Mouse (Mus musculus): ENCODE measurements around the gene Irf2bp1. TPM values are rescaled to one million over a fixed set of nuclear protein-coding genes. Genes with fewer than 3 reads are reported as not detected.
A peak's percentile ranks its signal among the peaks of the same experiment; 100 is the strongest.

The Irf2bp1 gene
- polyA plus RNA-seq, 1 experiment from 2014 or later: 23.5 TPM

GRCm38 (mm10) chr7:19044616-19045015, 40.8 kb downstream of the Irf2bp1 start:
- H3K36me3 ChIP-seq: peaks cover 98% of the 10 kb centered on the region
- no peaks in the 10 kb centered on the region for H3K27me3 ChIP-seq
- no peaks in the 10 kb centered on the region for H3K9me3 ChIP-seq
- no peak overlapping the region for H3K9ac ChIP-seq
- no peak overlapping the region for H3K27ac ChIP-seq
- no peak overlapping the region for H3K4me3 ChIP-seq
- ATAC-seq (ENCODE audit: borderline replicate concordance, extremely low read depth, low FRiP score, low TSS enrichment): no peak
- H3K4me1 ChIP-seq: no peaks in the 10 kb centered on the region
- WGBS: 90% methylated on average over 6 of the region's 6 CpGs
- no peak overlapping the region for H3K4me2 ChIP-seq

GRCm38 (mm10) chr7:19046286-19047069, 42.6 kb downstream of the Irf2bp1 start:
- Histone ChIP-seq H3K27me3 (no peaks in the 10 kb centered on the region), H3K9me3 (no peaks in the 10 kb centered on the region), H3K4me3 (no peak overlapping the region), H3K9ac (no peak overlapping the region), H3K36me3 (peaks cover 98% of the 10 kb centered on the region), H3K4me1 (no peaks in the 10 kb centered on the region), H3K27ac (no peak overlapping the region), H3K4me2 (no peak overlapping the region)
- ATAC-seq (ENCODE audit: borderline replicate concordance, extremely low read depth, low FRiP score, low TSS enrichment): no peak
- 87% methylated on average over 11 of the region's 11 CpGs for WGBS

- H3K4me2 ChIP-seq: no peak overlapping the region
- H3K4me3 ChIP-seq: no peak overlapping the region
- H3K36me3 ChIP-seq: peaks cover 89% of the 10 kb centered on the region
- H3K4me1 ChIP-seq: no peaks in the 10 kb centered on the region
- H3K9ac ChIP-seq: no peak overlapping the region
- ATAC-seq (ENCODE audit: borderline replicate concordance, extremely low read depth, low FRiP score, low TSS enrichment): no peak
- 84% methylated on average over 14 of the region's 14 CpGs for WGBS
- no peaks in the 10 kb centered on the region for H3K9me3 ChIP-seq
- H3K27me3 ChIP-seq: no peaks in the 10 kb centered on the region
- no peak overlapping the region for H3K27ac ChIP-seq
Measured at GRCm38 (mm10) chr7:19048006-19048527, 44.2 kb downstream of the Irf2bp1 start.

GRCm38 (mm10) chr7:19049252-19049651, 45.4 kb downstream of the Irf2bp1 start:
- Histone ChIP-seq H3K27ac (no peak overlapping the region), H3K36me3 (peaks cover 78% of the 10 kb centered on the region), H3K4me3 (no peak overlapping the region), H3K4me1 (no peaks in the 10 kb centered on the region), H3K9me3 (no peaks in the 10 kb centered on the region), H3K4me2 (no peak overlapping the region), H3K27me3 (no peaks in the 10 kb centered on the region), H3K9ac (no peak overlapping the region)
- ATAC-seq (ENCODE audit: borderline replicate concordance, extremely low read depth, low FRiP score, low TSS enrichment): no peak
- 86% methylated on average over 5 of the region's 5 CpGs for WGBS

GRCm38 (mm10) chr7:19050172-19050571, 46.3 kb downstream of the Irf2bp1 start:
- Histone ChIP-seq H3K4me2 (no peak overlapping the region), H3K36me3 (peaks cover 69% of the 10 kb centered on the region), H3K4me1 (no peaks in the 10 kb centered on the region), H3K4me3 (no peak overlapping the region), H3K9me3 (no peaks in the 10 kb centered on the region), H3K9ac (no peak overlapping the region), H3K27me3 (no peaks in the 10 kb centered on the region), H3K27ac (no peak overlapping the region)
- ATAC-seq (ENCODE audit: borderline replicate concordance, extremely low read depth, low FRiP score, low TSS enrichment): no peak
- 84% methylated on average over 8 of the region's 8 CpGs for WGBS

DNA sequence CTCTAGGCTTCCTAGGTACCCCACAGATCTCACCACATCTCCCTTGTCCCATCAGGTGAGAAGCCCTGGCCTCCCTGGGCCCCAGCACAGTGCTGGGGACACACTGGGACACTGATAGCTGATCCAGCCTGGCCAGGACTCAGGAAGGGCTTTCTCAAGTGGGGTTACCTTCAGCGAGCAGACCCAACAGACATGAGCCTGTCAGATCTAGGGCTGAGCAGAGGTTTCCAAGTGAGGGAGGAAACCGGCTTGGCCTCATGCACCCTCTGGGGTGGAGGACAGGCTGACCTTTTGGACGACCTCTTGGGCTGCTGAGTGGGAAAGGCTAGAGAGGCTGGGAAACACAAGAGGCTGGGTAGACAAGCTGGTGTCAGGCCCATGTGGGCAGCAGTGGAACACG, 47.3 kb downstream of the Irf2bp1 start:
- Histone ChIP-seq H3K27me3 (no peaks in the 10 kb centered on the region), H3K4me2 (no peak overlapping the region), H3K36me3 (peaks cover 59% of the 10 kb centered on the region), H3K4me3 (no peak overlapping the region), H3K9ac (no peak overlapping the region), H3K27ac (no peak overlapping the region), H3K4me1 (no peaks in the 10 kb centered on the region), H3K9me3 (no peaks in the 10 kb centered on the region)
- no peak for ATAC-seq (ENCODE audit: borderline replicate concordance, extremely low read depth, low FRiP score, low TSS enrichment)
- 59% methylated on average over 4 of the region's 4 CpGs for WGBS

DNA sequence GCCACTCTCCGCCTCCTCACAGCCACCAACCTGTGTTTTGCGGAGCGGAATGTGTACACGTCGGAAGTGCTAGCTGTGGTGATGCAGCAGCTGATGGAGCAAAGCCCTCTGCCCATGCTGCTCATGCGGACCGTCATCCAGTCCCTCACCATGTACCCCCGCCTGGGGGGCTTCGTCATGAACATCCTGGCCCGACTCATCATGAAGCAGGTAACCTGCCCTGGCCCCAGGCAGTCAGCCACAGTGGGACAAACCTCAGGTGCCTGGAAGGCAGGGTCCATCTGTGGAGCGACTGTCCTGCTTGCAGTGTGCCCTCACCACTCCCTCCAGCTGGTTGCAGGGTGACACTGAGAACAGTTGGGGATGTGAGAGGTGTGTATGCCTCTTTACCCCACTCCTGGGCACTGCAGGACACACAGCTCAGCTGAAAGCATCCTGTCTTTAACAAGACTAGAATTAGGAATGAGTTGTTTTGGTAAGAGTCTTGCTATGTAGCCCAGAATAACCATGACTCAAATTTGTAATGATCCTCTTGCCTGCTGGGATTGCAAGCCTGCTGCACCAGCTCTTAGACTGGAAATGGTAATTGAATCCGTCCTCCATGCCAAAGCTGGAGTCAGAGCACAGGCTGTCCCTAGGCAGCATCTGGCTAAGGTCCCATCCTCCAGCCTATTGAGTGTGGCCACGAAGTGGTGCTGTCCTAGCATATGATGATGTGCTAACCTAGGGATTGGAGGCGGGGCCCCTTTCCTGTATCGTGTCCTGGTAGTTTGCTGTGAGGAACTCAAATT, 48.7 kb downstream of the Irf2bp1 start:
- ATAC-seq (ENCODE audit: borderline replicate concordance, extremely low read depth, low FRiP score, low TSS enrichment): no peak
- Histone ChIP-seq H3K36me3 (peaks cover 46% of the 10 kb centered on the region), H3K4me2 (no peak overlapping the region), H3K4me3 (no peak overlapping the region), H3K27me3 (no peaks in the 10 kb centered on the region), H3K9ac (no peak overlapping the region), H3K9me3 (no peaks in the 10 kb centered on the region), H3K4me1 (no peaks in the 10 kb centered on the region), H3K27ac (no peak overlapping the region)
- WGBS: 85% methylated on average over 15 of the region's 15 CpGs

- H3K4me2 ChIP-seq: no peak overlapping the region
- no peak for ATAC-seq (ENCODE audit: borderline replicate concordance, extremely low read depth, low FRiP score, low TSS enrichment)
- H3K4me1 ChIP-seq: no peaks in the 10 kb centered on the region
- peaks cover 40% of the 10 kb centered on the region for H3K36me3 ChIP-seq
- no peak overlapping the region for H3K9ac ChIP-seq
- no peaks in the 10 kb centered on the region for H3K27me3 ChIP-seq
- H3K9me3 ChIP-seq: no peaks in the 10 kb centered on the region
- H3K27ac ChIP-seq: no peak overlapping the region
- H3K4me3 ChIP-seq: no peak overlapping the region
- 84% methylated on average over 7 of the region's 7 CpGs for WGBS
Measured at GRCm38 (mm10) chr7:19053136-19053532, 49.3 kb downstream of the Irf2bp1 start.

- no peak; the same call in 1 of the 2 replicates for ATAC-seq (ENCODE audit: borderline replicate concordance, extremely low read depth, low FRiP score, low TSS enrichment)
- H3K4me2 ChIP-seq: no peak within 1 kb of the TSS
- H3K27ac ChIP-seq: no peak within 1 kb of the TSS
- 0 out of 2 replicates have a peak within 1 kb of the TSS, but pooled peaks have one; percentile 7 for H3K9ac ChIP-seq
- WGBS: 34% methylated on average over 33 of the region's 33 CpGs
- no peaks in the 10 kb centered on the region for H3K27me3 ChIP-seq
- H3K9me3 ChIP-seq: no peaks in the 10 kb centered on the region
- H3K4me3 ChIP-seq: no peak within 1 kb of the TSS
- no peaks in the 10 kb centered on the region for H3K4me1 ChIP-seq
- peaks cover 31% of the 10 kb centered on the region for H3K36me3 ChIP-seq
Measured at GRCm38 (mm10) chr7:19054047-19054776, 50.4 kb downstream of the Irf2bp1 start, which contains the start of gene Rsph6a. Gene Rsph6a, plus strand, starts transcription at chr7:19054690.

DNA sequence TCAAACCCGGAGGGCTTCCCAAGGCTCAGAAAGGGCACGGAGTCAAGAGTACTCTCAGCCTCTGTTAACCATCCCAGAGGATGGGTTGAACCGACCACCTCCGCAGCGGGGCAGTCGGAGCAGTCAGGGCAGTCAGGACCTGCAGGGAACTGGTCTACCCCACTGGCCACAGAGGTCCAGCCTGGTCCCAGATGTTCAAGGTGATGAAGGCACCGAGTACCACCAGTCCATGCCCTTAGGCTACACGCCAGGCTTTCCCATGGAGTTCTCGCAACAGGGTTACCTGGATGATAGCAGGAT, 50.9 kb downstream of the Irf2bp1 start:
- Histone ChIP-seq H3K9ac (no peak overlapping the region), H3K4me1 (no peaks in the 10 kb centered on the region), H3K4me3 (no peak overlapping the region), H3K9me3 (no peaks in the 10 kb centered on the region), H3K36me3 (peaks cover 26% of the 10 kb centered on the region), H3K27ac (no peak overlapping the region), H3K27me3 (no peaks in the 10 kb centered on the region), H3K4me2 (no peak overlapping the region)
- 74% methylated on average over 9 of the region's 9 CpGs for WGBS
- ATAC-seq (ENCODE audit: borderline replicate concordance, extremely low read depth, low FRiP score, low TSS enrichment): no peak

DNA sequence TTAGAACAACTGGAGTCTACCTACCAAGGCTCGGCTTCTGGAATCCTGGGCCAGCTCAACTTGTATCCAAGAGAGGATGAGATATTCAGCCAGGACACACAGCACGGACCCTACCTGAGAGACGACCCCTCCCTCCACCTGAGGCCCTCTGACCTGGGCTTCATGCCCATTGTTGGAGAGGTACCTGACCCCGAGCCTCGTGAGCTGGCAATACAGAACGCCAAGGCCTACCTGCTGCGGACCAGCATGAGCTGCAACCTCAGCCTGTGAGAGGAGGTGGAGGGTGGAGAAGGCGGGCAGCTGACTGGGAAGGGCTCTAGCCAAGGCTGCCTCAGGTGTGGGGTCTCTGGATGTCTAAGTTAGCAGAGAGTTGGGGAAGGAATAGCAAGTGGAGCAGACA, 51.3 kb downstream of the Irf2bp1 start:
- H3K4me1 ChIP-seq: no peaks in the 10 kb centered on the region
- no peak for ATAC-seq (ENCODE audit: borderline replicate concordance, extremely low read depth, low FRiP score, low TSS enrichment)
- H3K36me3 ChIP-seq: peaks cover 22% of the 10 kb centered on the region
- H3K4me2 ChIP-seq: no peak overlapping the region
- no peaks in the 10 kb centered on the region for H3K27me3 ChIP-seq
- no peak overlapping the region for H3K9ac ChIP-seq
- no peak overlapping the region for H3K27ac ChIP-seq
- WGBS: 90% methylated on average over 8 of the region's 8 CpGs
- H3K4me3 ChIP-seq: no peak overlapping the region
- H3K9me3 ChIP-seq: no peaks in the 10 kb centered on the region

Measured in lung, embryonic 15.5 days (tissue).